Mouse (Mus musculus) colon, adult 2 months (tissue): ENCODE data around the gene Depdc7. TPM values are rescaled to one million over a fixed set of nuclear protein-coding genes. Genes with fewer than 3 reads are reported as not detected.

Experiments
- polyA plus RNA-seq: library from polyadenylated mRNA; depleted of rRNA; stranded (reverse); fragments of >200 nt; gene quantifications from 2 replicates; pipeline ENCODE4 v1.2.3, GENCODE M21; 2012; rRNA removed

Depdc7 gene
- polyA plus RNA-seq = 0.51 and 1.2 TPM in 2 replicates

DNA sequence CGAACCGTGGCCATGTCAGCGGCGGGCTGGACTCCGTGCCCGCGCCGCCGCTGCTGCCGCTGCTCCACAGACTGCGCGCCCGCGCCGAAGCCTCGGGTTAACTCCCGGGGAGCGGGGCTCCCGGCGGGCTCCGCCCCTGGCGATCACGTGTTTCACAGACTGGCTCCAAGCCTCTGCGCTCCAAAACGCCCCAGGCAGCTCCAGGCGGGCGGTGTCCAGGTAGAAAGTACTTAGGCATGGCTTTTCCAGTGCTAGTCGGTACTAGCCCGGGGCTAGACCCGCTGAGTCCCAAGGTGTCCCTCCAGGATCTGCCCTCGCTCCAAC is at the start of gene Depdc7:
Gene Depdc7 (minus strand): TSS at position 138 of the 324 bp plus-strand sequence.

DNA sequence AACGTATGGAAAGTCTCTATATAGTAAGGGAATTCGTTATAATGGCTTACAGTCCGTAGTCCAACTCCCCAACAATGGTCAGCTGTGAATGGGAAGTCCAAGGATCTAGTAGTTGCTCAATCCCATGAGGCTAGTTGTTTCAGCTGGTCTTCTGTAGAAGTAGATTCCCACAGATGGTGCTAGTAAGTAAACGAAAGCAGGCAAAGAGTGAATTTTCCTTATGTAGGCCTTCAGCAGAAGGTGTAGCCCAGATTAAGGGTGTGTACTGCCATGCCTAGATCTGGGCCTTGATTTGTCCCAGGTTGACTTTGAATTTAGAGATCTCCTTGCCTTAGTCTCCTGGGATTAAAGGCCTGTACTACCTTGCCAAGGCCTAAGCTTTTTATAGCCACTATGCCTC is 26.4 kb downstream of the Depdc7 start, which contains the start of gene Pin1rt1:
Gene Pin1rt1 (minus strand): TSS at position 101 of the 400 bp plus-strand sequence.

DNA sequence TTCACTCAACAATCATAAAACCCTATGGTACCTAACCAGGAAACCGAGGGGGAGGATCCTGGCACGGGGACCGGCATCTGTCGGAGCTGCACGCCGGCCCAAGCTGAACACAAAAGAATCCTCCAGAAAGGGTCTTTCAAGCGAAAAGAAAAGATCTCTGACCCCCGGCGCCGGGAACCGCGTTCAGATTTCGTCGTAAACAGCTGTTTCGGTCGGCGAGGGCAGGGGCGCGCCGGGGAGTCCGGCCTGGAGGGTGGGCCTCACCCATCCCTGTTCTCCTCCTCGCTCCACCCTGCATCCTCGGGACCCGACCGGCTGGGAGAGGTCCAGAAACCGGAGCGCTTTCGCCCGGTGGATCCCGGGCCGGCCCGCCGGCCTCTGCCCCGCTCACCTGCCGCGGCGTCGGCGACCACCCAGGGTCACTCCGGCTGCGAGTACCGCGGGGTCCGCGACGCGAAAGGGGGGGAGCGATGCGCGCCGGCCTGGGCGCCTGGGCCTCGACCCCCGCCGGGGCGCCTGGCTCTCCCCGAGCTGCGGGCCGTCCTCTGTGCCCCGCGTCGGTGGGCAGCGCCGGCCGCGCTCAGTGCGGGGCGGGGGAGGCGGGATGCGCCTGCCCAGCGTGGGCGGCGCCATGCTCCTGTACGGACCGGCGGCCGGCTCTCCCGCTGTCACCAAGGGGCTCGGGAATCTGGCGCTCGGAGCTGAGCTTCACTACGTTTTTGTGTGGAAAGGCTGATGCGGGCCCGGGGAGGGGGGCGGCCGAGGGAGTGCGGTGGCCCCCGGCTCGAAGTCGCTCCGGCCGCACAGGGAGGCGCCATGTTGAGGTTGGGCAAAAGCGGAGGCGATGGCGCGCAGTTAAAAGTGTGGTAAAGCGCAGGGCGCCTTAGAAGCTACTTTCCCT is 30.8 kb downstream of the Depdc7 start, which contains the start of gene Tcp11l1:
Gene Tcp11l1 (minus strand): TSS at position 585 of the 901 bp plus-strand sequence.

Other genes starting within 250 kb of the Depdc7 start
- gene Hipk3, start 248.4 kb downstream of the Depdc7 start, polyA plus RNA-seq = 15.0 and 17.3 TPM in 2 replicates
- gene Cstf3, start 152.4 kb downstream of the Depdc7 start, polyA plus RNA-seq = 3.7 and 4.6 TPM in 2 replicates
- gene Tcp11l1, start 30.7 kb downstream of the Depdc7 start, polyA plus RNA-seq = 2.2 and 2.5 TPM in 2 replicates
- gene Pin1rt1, start 26.5 kb downstream of the Depdc7 start, polyA plus RNA-seq = not detected in 2 replicates
- gene Qser1, start 73.9 kb upstream of the Depdc7 start, polyA plus RNA-seq = 1.6 and 1.7 TPM in 2 replicates
- gene Prrg4, start 107.0 kb upstream of the Depdc7 start, polyA plus RNA-seq = 0.38 and 0.64 TPM in 2 replicates
- gene Ccdc73, start 124.9 kb upstream of the Depdc7 start, polyA plus RNA-seq = 1.0 TPM in 1 of 2 replicates, not detected in the other